8 mouse cellular contexts compared by ENCODE assay signal in the genomic region with DNA sequence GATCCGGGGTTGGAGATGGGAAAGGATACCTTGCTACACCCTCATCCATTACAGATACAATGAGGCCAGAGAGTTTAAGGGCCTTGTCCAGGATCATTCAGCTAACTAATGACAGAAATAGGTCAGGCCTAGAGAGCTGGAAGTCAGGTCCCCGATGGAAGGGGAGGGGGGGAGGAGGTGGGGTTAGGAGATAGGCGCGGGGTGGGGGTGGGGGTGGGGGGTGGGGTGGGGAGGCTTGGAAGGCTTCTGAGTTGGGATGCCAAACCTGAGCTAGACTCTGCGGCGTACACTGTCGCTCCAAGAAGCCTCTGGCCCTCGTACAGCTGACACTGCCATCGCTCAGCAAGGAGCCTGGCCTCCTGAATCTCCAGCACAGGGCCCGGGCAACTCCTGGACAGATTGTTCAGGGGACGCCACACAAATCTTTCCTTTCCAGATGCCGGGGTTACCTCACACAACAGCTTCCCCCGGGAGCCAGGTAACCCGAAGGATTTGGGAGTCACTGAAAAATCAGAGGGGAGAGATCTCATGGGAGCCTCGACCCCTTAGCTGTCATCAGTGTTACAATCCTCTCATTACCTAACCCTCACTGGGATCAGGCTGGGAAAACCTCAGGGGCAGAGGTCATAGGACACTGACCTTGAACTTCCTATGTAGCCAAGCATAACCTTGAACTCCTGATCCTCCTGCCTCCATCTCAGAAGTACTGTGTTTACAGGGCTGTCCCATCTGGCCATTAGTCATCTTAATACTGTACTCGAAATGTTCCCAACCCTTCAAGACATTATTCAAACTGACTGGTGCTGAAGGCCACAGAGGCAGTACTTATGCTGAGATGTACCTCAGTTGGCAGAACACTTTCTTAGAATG. TPM values are rescaled to one million over a fixed set of nuclear protein-coding genes. Genes with fewer than 3 reads are reported as not detected.
A peak's percentile ranks its signal among the peaks of the same experiment; 100 is the strongest.
DNase-seq lines count a peak whose midpoint lies in the region; ATAC-seq and TF ChIP-seq lines count a peak whose summit lies in the region.

No protein-coding gene starts in this region.

- no peak for TF ChIP-seq CTCF in E14TG2a.4 (conservative IDR thresholded peaks at IDR 0.05; ENCODE audit: low read length)

- ATAC-seq in forebrain, embryonic 11.5 days (replicated peaks; ENCODE audit: low FRiP score): no peak
- no peak for ATAC-seq in liver, embryonic 12.5 days

- H3K9ac ChIP-seq in forebrain, embryonic 11.5 days (ENCODE audit: low read length): peak overlapping the region; percentile 68
- peak overlapping the region; percentile 29; the same call in 1 of the 2 replicates for H3K9ac ChIP-seq in liver, embryonic 12.5 days

- H3K27me3 ChIP-seq in E14TG2a.4 (ENCODE audit: insufficient read depth, low read length): peaks cover 9% of the 10 kb centered on the region; the same call in 1 of the 2 replicates
- peaks cover 4% of the 10 kb centered on the region for H3K27me3 ChIP-seq in forebrain, embryonic 11.5 days (ENCODE audit: control insufficient read depth, insufficient read depth, low read length)
- peaks cover 44% of the 10 kb centered on the region for H3K27me3 ChIP-seq in liver, embryonic 12.5 days (replicated peaks)

- H3K4me2 ChIP-seq in forebrain, embryonic 11.5 days (ENCODE audit: low read depth, low read length, severe bottlenecking): peak overlapping the region; percentile 73
- no peak overlapping the region; the same call in 1 of the 2 replicates for H3K4me2 ChIP-seq in liver, embryonic 12.5 days

- H3K9me3 ChIP-seq in E14TG2a.4 (ENCODE audit: low read length): no peaks in the 10 kb centered on the region
- no peaks in the 10 kb centered on the region for H3K9me3 ChIP-seq in forebrain, embryonic 11.5 days (ENCODE audit: control insufficient read depth, low read length)
- no peaks in the 10 kb centered on the region for H3K9me3 ChIP-seq in liver, embryonic 12.5 days (replicated peaks)

- H3K4me1 ChIP-seq in E14TG2a.4 (replicated peaks; ENCODE audit: low read depth, low read length): peaks cover 85% of the 10 kb centered on the region
- peaks cover 11% of the 10 kb centered on the region for H3K4me1 ChIP-seq in forebrain, embryonic 11.5 days (replicated peaks; ENCODE audit: control insufficient read depth, insufficient read depth, low read length)
- H3K4me1 ChIP-seq in liver, embryonic 12.5 days: peaks cover 22% of the 10 kb centered on the region

- peak; percentile 64 for DNase-seq in cerebellum, adult 9-11 months
- DNase-seq in cerebellum, adult 8-10 months: no peak
- no peak for DNase-seq in forebrain, embryonic 11.5 days (ENCODE audit: low spot score)
- DNase-seq in right cerebral cortex, postnatal 14 days: no peak
- no peak for DNase-seq in gastrocnemius, adult 18-20 months (ENCODE audit: low spot score)
- DNase-seq in adrenal gland, postnatal 36 days: no peak

- H3K36me3 ChIP-seq in E14TG2a.4 (ENCODE audit: insufficient read depth, low read length): no peaks in the 10 kb centered on the region
- no peaks in the 10 kb centered on the region for H3K36me3 ChIP-seq in forebrain, embryonic 11.5 days (ENCODE audit: control insufficient read depth, insufficient read depth, low read length)
- no peaks in the 10 kb centered on the region for H3K36me3 ChIP-seq in liver, embryonic 12.5 days

- 27% methylated on average over 15 of the region's 16 CpGs for WGBS in forebrain, embryonic 11.5 days
- WGBS in liver, embryonic 12.5 days (ENCODE audit: insufficient replicate concordance): 57% methylated on average over 14 of the region's 16 CpGs

- peak overlapping the region; percentile 76 for H3K4me3 ChIP-seq in E14TG2a.4 (replicated peaks; ENCODE audit: low read length)
- peak overlapping the region; percentile 42; the same call in 1 of the 2 replicates for H3K4me3 ChIP-seq in forebrain, embryonic 11.5 days (ENCODE audit: low read depth, low read length)
- H3K4me3 ChIP-seq in liver, embryonic 12.5 days: no peak overlapping the region

- H3K27ac ChIP-seq in forebrain, embryonic 11.5 days (ENCODE audit: low read depth, low read length): peak overlapping the region; percentile 94; the same call in 1 of the 2 replicates
- H3K27ac ChIP-seq in liver, embryonic 12.5 days: peak overlapping the region; percentile 73; the same call in 1 of the 2 replicates

RNA-seq across cellular contexts. Expression of a gene that starts 6.3 kb away (rescaled TPM):
- 2.3 and 2.5 TPM in 2 replicates for polyA plus RNA-seq in forebrain, embryonic 11.5 days (2014; fragmentation: Nextera tagmentation; extraction: Ambion mirVana)
- 0.32 and 0.33 TPM in 2 replicates for polyA plus RNA-seq in liver, embryonic 12.5 days (2016; fragmentation: Nextera tagmentation; extraction: Ambion mirVana)
- under 1 TPM in 1 of 2 experiments, not detected in 1; 0.12 TPM for total RNA-seq in gastrocnemius, adult 18-20 months (2021)
- total RNA-seq in adrenal gland, postnatal 36 days (2021): 1 to 10 TPM; 1.0 to 1.3 TPM

RNA-seq across cellular contexts. Expression of a gene that starts 14.7 kb away (rescaled TPM):
- polyA plus RNA-seq in forebrain, embryonic 11.5 days (2014; fragmentation: Nextera tagmentation; extraction: Ambion mirVana): 369 and 455 TPM in 2 replicates
- polyA plus RNA-seq in liver, embryonic 12.5 days (2016; fragmentation: Nextera tagmentation; extraction: Ambion mirVana): 64.5 and 66.7 TPM in 2 replicates
- total RNA-seq in gastrocnemius, adult 18-20 months (2021): 100 to 1,000 TPM in 1 of 2 experiments, 10 to 100 TPM in 1; 64.3 to 105 TPM
- 100 to 1,000 TPM; 753 to 830 TPM for total RNA-seq in adrenal gland, postnatal 36 days (2021)

RNA-seq across cellular contexts. Expression of a gene that starts 17.2 kb away (rescaled TPM):
- not detected in 2 replicates for polyA plus RNA-seq in forebrain, embryonic 11.5 days (2014; fragmentation: Nextera tagmentation; extraction: Ambion mirVana)
- 0.05 and 0.07 TPM in 2 replicates for polyA plus RNA-seq in liver, embryonic 12.5 days (2016; fragmentation: Nextera tagmentation; extraction: Ambion mirVana)
- total RNA-seq in gastrocnemius, adult 18-20 months (2021): under 1 TPM; 0.38 to 0.41 TPM
- total RNA-seq in adrenal gland, postnatal 36 days (2021): under 1 TPM; 0.30 to 0.50 TPM

RNA-seq across cellular contexts. Expression of a gene that starts 26.0 kb away (rescaled TPM):
- 450 and 480 TPM in 2 replicates for polyA plus RNA-seq in forebrain, embryonic 11.5 days (2014; fragmentation: Nextera tagmentation; extraction: Ambion mirVana)
- polyA plus RNA-seq in liver, embryonic 12.5 days (2016; fragmentation: Nextera tagmentation; extraction: Ambion mirVana): 178 and 187 TPM in 2 replicates
- 100 to 1,000 TPM; 196 to 205 TPM for total RNA-seq in gastrocnemius, adult 18-20 months (2021)
- 100 to 1,000 TPM; 284 to 296 TPM for total RNA-seq in adrenal gland, postnatal 36 days (2021)

RNA-seq across cellular contexts. Expression of a gene that starts 41.4 kb away (rescaled TPM):
- 2.7 and 2.8 TPM in 2 replicates for polyA plus RNA-seq in forebrain, embryonic 11.5 days (2014; fragmentation: Nextera tagmentation; extraction: Ambion mirVana)
- 0.08 and 0.17 TPM in 2 replicates for polyA plus RNA-seq in liver, embryonic 12.5 days (2016; fragmentation: Nextera tagmentation; extraction: Ambion mirVana)
- under 1 TPM; 0.09 to 0.21 TPM for total RNA-seq in gastrocnemius, adult 18-20 months (2021)
- total RNA-seq in adrenal gland, postnatal 36 days (2021): 1 to 10 TPM in 1 of 2 experiments, under 1 TPM in 1; 0.89 to 1.2 TPM

Comparison
In these comparisons a context has a peak if more than half of its experiments do, and no peak if none do; other contexts are left out.
1. RNA of a gene that starts 14.7 kb away (total RNA-seq): 753 to 830 TPM in adrenal gland, postnatal 36 days; 64.3 to 105 TPM in gastrocnemius, adult 18-20 months; every median in the first group is over 4 times any median in the second.